12 mouse cellular contexts compared by ENCODE assay signal in the genomic region with DNA sequence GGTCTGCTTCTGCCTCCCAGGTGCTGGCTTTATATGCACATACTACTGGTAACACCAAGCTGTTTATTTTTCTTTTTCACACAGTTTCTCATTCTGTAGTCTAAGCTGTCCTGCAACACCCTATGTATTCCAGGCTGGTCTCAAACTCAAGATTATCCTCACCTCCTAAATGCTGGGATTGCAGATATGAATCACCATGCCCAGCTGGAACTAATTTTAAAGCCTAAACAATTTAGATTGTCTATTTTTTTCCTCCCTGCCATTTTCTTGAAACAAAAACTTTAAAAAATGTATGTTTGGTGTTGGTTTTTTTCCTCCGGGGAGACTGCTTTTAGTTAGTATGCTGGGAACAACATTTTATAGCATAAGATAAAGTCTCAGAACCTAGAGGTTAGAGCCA.
"Had no signal": no experiment of that assay in that cellular context is flagged by ENCODE, and none has a peak within 500 bp of the region (broad histone marks: within the 10 kb centered on the region; RNA-seq: fewer than 3 reads in every experiment).

No protein-coding gene starts in this region.

- DNase-seq: left cerebral cortex, postnatal 4 days; liver; liver, embryonic 13.5 days; liver, postnatal 0 days; lung, adult 18-20 months; lung, adult 2 months; lung, embryonic 14.5 days; lung, postnatal 10 days; lung, postnatal 14 days; lung, postnatal 36 days; lung, postnatal 4 days; midbrain, embryonic 14.5 days had no signal
